Mouse (Mus musculus) fat pad, adult 2 months (tissue): ENCODE data around the gene Zfp458.
"Not testable (repeated sequence)": the region's sequence is repeated elsewhere in the genome, so short reads cannot be mapped to it uniquely, and the experiment has no call there.

Experiments
- DNase-seq: peaks from one replicate; pipeline ENCODE4 v3.0.0-alpha.2; 2011; ENCODE audit warnings: low read depth, low spot score; ENCODE audit errors: extremely low read depth

Zfp458 gene

GRCm38 (mm10) chr13:67278314-67278713, at the start of gene Zfp458:
Gene Zfp458 (minus strand): TSS chr13:67278466.
- peak; percentile 4 for DNase-seq

DNA sequence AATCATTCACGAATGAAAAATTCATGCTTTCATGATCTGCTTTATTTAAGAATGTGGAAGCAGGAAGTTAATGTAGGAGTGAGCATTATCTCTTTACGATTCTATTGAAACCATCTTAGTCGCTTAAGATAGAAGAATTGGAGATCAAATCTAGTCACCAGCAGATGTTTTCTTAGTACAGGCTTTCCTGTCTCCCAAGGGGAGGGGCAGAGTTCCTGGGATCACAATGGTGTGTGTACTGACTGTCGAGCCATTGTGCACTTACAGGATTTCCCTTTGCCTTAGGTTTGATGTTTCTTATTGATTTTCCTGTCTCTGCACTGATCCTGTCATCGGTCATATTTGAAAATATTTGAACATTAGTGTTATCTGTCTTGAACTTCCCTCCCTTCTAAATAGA, 28.5 kb upstream of the Zfp458 start:
- DNase-seq, result no peak

DNA sequence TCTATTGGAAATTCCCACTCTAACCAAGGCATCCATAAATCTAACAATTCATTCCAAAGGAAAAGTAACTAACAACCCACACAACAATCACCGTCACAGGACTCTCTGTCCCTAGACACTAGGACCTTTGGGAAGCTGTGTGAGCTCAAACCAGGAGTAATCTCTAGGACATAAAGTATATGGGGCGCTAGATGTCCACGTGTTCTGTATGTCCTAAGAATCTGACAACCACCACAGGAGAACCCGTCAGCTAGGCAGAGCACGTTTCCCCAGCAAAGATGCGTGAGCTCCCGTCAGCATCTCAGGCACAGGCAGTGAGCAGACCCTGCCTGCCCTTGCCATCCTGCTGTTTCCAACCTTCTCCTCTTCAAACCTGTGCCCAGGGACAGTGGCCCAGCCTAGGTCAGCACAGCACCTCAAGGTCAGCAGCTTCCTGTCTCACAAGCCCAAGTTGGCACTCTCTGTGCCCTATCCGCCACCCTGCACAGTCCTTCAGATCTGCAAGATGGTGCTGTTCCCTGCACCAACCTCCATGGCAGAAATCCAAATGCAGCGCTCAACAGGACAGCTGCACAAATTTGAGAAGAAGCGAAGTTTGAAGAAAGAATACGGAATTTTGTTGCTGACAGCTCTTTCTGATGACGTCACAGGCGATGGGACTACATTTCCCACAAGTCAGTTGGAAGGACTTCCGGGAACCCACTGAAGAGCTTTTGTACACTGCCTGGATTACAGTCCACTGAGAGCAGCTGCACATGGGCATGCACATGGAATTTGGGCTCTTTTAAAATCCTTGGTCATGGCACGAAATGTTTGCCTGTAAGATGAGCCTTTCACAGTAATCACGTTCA, 27.8 kb upstream of the Zfp458 start, which contains the start of gene Zfp457:
TSS of gene Zfp457 (minus strand) at position 664 of the 851 bp plus-strand sequence.
- DNase-seq, result peak; percentile 36

DNA sequence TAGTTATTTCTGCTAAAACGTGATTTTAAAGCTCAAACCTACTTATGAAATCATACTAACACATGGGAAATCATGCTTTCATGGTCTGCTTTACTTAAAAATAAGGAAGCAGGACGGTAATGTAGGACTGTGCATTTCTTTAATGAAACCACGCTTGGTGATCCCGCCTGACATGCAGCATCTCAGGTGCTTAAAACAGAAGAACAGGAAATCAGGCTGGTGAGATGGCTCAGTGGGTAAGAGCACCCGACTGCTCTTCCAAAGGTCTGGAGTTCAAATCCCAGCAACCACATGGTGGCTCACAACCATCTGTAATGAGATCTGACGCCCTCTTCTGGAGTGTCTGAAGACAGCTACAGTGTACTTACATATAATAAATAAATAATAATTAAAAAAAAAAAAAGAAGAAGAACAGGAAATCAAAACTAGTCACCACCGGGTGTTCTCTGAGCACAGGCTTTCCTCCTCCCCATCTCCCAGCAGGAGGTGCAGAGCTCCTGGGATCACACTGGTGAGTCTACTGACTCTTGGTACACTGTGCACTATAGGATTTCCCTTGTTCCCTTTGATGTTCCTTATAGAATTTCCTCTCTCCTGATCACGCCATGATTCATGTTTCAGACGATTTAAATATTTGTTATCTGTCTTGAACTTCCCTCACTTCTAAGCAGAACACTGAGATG, 8.7 kb downstream of the Zfp458 start:
- not testable (repeated sequence) for DNase-seq

DNA sequence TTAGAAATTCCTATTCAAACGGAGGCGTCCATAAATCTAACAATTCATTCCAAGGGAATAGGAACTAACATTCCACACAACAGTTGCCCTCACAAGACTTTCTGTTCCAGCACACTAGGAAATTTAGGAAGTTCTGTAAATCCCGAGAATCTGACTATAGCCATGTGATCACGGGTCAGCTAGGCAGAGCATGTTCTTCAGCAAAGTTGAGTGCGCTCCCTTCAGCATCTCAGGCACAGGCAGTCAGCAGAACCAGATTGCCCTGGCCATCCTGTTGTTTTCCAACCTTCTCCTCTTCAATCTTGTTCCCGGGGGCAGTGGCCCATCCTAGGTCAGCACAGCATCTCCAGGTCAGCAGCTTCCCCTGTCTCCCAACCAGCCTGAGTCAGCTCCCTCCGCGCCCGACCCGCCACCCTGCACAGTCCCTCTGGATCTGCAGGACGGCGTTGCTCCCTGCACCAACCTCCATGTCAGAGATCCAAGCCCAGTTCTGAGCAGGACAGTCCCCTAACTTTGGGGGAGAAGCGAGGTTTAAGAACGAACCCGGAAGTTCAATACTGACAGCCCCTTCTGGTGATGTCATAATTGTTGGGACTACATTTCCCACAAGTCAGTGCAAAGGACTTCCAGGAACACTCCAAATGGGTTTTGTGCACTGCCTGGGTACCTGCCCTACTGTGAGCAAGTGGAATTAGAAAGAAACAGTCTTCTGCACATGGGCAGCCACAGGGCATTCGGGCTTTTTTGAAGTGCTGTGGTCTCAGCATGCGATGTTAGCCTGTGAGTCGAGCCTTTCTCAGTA, 9.5 kb downstream of the Zfp458 start:
- DNase-seq, result peak; percentile 30

GRCm38 (mm10) chr13:67214015-67214607, 64.2 kb downstream of the Zfp458 start:
- no peak for DNase-seq
